Mouse (Mus musculus): ENCODE results near the gene Abhd8. TPM values are rescaled to one million over a fixed set of nuclear protein-coding genes. Genes with fewer than 3 reads are reported as not detected.

Gene Abhd8
- polyA plus RNA-seq, 1 experiment from 2014 or later: 21.4 TPM

DNA sequence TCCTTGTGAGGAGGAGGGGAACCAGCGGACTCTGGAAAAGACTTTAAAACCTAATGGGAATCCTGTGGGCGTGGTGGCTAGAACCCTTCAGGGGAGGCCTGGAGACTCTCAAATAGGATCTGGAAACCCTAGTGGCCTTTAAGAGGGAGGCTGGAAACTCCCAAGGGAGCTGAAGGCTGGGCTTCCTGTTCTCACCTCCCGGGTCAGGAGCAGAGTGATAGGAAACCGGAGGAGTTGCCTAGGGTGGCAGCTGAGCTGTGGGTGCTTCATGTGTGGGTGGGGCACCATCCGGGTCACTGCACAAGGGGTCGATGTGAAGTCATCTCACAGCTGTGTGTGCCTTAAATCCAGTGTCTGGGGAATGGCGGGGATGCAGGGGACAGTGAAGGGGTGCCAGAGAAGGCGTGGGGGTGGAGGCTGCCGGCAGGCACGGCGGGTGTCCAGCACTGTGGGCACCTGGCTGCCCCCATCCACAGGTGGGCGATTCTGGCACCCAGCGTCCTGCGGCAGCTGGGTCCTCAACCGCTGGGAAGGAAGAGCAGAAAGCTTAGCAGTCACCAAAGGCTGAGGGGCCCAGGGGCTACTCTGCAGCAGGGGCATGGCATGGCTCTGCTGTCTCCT is 34.5 kb upstream of the Abhd8 start:
- H3K27ac ChIP-seq (ENCODE audit: low read depth, low read length): peak overlapping the region; percentile 63
- ATAC-seq (replicated peaks; ENCODE audit: low FRiP score) (no peak), DNase-seq (ENCODE audit: low spot score) (no peak)
- no peak overlapping the region for H3K4me3 ChIP-seq (ENCODE audit: low read depth, low read length)
- H3K4me1 ChIP-seq (replicated peaks; ENCODE audit: control insufficient read depth, insufficient read depth, low read length): peaks cover 21% of the 10 kb centered on the region
- 40% methylated on average over 15 of the region's 15 CpGs for WGBS
- H3K36me3 ChIP-seq (ENCODE audit: control insufficient read depth, insufficient read depth, low read length): peaks cover 7% of the 10 kb centered on the region; the same call in 1 of the 2 replicates
- H3K9me3 ChIP-seq (ENCODE audit: control insufficient read depth, low read length): no peaks in the 10 kb centered on the region
- H3K9ac ChIP-seq (ENCODE audit: low read depth, low read length): no peak overlapping the region
- H3K4me2 ChIP-seq: no peak overlapping the region
- no peaks in the 10 kb centered on the region for H3K27me3 ChIP-seq (replicated peaks; ENCODE audit: control insufficient read depth, insufficient read depth, low read length)

DNA sequence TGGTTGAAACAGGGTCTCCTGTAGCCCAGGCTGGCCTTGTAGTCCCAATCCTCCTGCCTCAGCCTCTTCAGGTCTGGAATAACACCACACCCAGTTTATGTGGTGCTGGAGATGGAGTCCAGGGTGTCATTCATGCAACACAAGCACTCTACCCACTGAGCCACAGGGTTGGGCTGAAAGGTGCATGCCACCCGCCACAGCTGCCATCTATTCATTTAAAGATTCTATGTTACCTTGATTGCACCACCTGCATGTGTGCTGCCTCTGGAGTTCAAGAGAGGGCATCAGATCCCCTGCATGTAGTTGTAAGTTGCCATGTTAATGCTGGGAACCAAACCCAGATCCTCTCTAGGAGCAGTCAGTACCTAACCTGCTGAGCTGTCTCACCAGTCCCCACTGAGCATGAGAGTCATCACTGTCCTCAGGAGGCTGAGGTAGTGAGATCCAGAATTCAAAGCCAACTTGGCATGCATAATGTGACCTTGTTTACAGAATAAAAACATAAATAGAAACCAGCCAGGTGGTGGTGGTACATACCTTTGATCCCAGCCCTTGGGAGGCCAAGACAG is 33.7 kb upstream of the Abhd8 start:
- H3K27me3 ChIP-seq (replicated peaks; ENCODE audit: control insufficient read depth, insufficient read depth, low read length): no peaks in the 10 kb centered on the region
- H3K4me1 ChIP-seq (replicated peaks; ENCODE audit: control insufficient read depth, insufficient read depth, low read length): peaks cover 21% of the 10 kb centered on the region
- H3K27ac ChIP-seq (ENCODE audit: low read depth, low read length): 0 out of 2 replicates have a peak overlapping the region, but pooled peaks have one; percentile 36

DNA sequence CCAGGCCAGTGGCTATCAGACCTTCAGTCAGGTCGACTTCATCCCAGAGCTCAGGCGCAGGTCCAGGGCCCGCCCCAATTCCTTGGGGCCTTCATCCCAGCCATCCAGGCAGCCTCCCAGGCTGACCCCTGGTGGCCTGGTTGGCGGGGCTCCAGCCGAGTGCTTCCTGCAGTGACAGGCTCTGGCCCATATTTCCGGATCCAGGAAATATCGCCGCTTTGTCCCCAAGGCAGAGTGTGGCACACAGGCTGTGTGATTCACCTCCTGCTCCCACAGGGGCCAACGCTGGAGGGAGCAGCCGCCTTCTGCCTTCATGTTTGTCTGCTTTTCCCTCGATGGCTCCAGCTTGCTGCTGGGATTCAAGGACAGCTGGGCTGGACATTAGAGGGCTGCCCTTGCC is 33.0 kb upstream of the Abhd8 start:
- Histone ChIP-seq H3K4me2 (no peak overlapping the region), H3K4me1 (replicated peaks; ENCODE audit: control insufficient read depth, insufficient read depth, low read length) (peaks cover 21% of the 10 kb centered on the region), H3K27ac (ENCODE audit: low read depth, low read length) (no peak overlapping the region; the same call in 1 of the 2 replicates), H3K4me3 (ENCODE audit: low read depth, low read length) (no peak overlapping the region), H3K9ac (ENCODE audit: low read depth, low read length) (no peak overlapping the region), H3K9me3 (ENCODE audit: control insufficient read depth, low read length) (no peaks in the 10 kb centered on the region), H3K27me3 (replicated peaks; ENCODE audit: control insufficient read depth, insufficient read depth, low read length) (no peaks in the 10 kb centered on the region), H3K36me3 (ENCODE audit: control insufficient read depth, insufficient read depth, low read length) (peaks cover 15% of the 10 kb centered on the region)
- DNase-seq (ENCODE audit: low spot score) (no peak), ATAC-seq (replicated peaks; ENCODE audit: low FRiP score) (peak; percentile 23; the same call in 1 of the 2 replicates)
- WGBS: 40% methylated on average over 11 of the region's 11 CpGs

More for the DNA sequence above, 33.7 kb upstream of the Abhd8 start:
- 88% methylated on average over 1 of the region's 1 CpGs for WGBS
- ATAC-seq (replicated peaks; ENCODE audit: low FRiP score) (no peak), DNase-seq (ENCODE audit: low spot score) (no peak)
- no peaks in the 10 kb centered on the region for H3K9me3 ChIP-seq (ENCODE audit: control insufficient read depth, low read length)
- no peak overlapping the region for H3K9ac ChIP-seq (ENCODE audit: low read depth, low read length)
- peaks cover 11% of the 10 kb centered on the region for H3K36me3 ChIP-seq (ENCODE audit: control insufficient read depth, insufficient read depth, low read length)
- no peak overlapping the region for H3K4me3 ChIP-seq (ENCODE audit: low read depth, low read length)
- H3K4me2 ChIP-seq: no peak overlapping the region

DNA sequence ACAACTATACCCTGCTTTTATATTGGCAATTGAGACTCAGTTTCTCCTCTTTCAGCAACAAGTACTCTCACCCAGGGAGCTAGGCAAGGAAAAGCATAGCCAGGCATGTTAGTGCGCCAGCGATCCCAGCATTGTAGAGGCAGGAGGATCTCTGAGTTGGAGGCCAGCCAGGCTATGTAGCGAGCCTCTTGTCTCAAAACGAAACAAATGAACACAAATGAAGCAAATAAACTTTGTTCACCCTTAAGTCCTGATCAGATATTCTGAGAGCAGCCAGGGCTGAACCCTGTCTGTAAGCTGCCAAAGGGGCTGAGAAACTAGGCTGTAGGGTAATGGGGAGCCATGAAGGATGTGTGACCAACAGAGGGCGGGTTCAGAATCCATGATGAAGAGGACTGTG is 32.4 kb upstream of the Abhd8 start:
- H3K27me3 ChIP-seq (replicated peaks; ENCODE audit: control insufficient read depth, insufficient read depth, low read length): no peaks in the 10 kb centered on the region
- H3K4me1 ChIP-seq (replicated peaks; ENCODE audit: control insufficient read depth, insufficient read depth, low read length): peaks cover 21% of the 10 kb centered on the region
- no peak overlapping the region for H3K27ac ChIP-seq (ENCODE audit: low read depth, low read length)
- H3K36me3 ChIP-seq (ENCODE audit: control insufficient read depth, insufficient read depth, low read length): peaks cover 18% of the 10 kb centered on the region
- H3K9me3 ChIP-seq (ENCODE audit: control insufficient read depth, low read length): no peaks in the 10 kb centered on the region
- WGBS: 90% methylated on average over 5 of the region's 5 CpGs
- H3K4me2 ChIP-seq: no peak overlapping the region
- DNase-seq (ENCODE audit: low spot score): no peak
- H3K9ac ChIP-seq (ENCODE audit: low read depth, low read length): no peak overlapping the region
- H3K4me3 ChIP-seq (ENCODE audit: low read depth, low read length): no peak overlapping the region
- no peak for ATAC-seq (replicated peaks; ENCODE audit: low FRiP score)

DNA sequence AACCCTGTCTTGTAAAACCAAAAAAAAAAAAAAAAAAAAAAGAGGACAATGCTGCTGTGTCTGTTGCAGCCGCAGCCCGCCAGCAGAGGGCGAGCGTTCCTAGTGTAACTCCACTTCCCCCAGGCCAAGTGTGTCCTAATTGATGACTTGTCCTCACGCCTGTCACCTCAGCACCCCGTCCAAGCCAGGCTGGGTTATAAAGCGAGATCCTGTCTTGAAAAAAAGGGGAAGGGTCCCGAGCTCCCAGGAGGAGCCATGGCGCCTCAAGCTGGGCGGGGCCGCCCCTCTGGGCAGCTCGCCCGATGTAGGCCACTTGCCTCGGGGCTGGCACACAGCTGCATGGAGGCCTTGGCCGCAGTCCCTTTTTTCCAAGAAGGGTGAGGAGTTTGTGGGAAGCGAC is 31.6 kb upstream of the Abhd8 start:
- no peak overlapping the region for H3K4me3 ChIP-seq (ENCODE audit: low read depth, low read length)
- H3K27me3 ChIP-seq (replicated peaks; ENCODE audit: control insufficient read depth, insufficient read depth, low read length): no peaks in the 10 kb centered on the region
- H3K4me2 ChIP-seq: no peak overlapping the region
- no peak overlapping the region for H3K9ac ChIP-seq (ENCODE audit: low read depth, low read length)
- no peaks in the 10 kb centered on the region for H3K9me3 ChIP-seq (ENCODE audit: control insufficient read depth, low read length)
- peak; percentile 76 for DNase-seq (ENCODE audit: low spot score)
- peak; percentile 57 for ATAC-seq (replicated peaks; ENCODE audit: low FRiP score)
- 33% methylated on average over 16 of the region's 16 CpGs for WGBS
- no peak overlapping the region for H3K27ac ChIP-seq (ENCODE audit: low read depth, low read length)
- H3K36me3 ChIP-seq (ENCODE audit: control insufficient read depth, insufficient read depth, low read length): peaks cover 26% of the 10 kb centered on the region
- H3K4me1 ChIP-seq (replicated peaks; ENCODE audit: control insufficient read depth, insufficient read depth, low read length): peaks cover 22% of the 10 kb centered on the region

DNA sequence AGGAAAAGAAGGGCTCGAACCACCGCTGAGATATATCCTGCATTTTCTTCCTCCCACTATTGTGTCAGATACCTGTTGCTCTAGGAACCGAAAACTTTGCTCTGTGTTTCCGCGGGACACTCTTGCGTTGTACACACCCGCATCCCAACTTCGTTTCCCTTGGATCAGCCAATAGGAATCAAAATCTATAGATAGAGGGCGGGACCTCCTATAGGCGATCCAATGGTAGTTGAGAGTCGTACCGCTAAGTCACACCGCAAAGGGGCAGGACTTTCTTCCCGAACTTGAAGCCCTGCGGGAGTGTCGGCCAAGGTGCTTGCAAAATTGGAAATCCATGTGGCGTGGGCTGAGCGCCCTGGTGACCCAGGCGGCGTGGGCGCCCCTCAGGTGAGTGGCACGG is 25.0 kb upstream of the Abhd8 start:
- H3K27ac ChIP-seq (ENCODE audit: low read depth, low read length): peak overlapping the region; percentile 69

DNA sequence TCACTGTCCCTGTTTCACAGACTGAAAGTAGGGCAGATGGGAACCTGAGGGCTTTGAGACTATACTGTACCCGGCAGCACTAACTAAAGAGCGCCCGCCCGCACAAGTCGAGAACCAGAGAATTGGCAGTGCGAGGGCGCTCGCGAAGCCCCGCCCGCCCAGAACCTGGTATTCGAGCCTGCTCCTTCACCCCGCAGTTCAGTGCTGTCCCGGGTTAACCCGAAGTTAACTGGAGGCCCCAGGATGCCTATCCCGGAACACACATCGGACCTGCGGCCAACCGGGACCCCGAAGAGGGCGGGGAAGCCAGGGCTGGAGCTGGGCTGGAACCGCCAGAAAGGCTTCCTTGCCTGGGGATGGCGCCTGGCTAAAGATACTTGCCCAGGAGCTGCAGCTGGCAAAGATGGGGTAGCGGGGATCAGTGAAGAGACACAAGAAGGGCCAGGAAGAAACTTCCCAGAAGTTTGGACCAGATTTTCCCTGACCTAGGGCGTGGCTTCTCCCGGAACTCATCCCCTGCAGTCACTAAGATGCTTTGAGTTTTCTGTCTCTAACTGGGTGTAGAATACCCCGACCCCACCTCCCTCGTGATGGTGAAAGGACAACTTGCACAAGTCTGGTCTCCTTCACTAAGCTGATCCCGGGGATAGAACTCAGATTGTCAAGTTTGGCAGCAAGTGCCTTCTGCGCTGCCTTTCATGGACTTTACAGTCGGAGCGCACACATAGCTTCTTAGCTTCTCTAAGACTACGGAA is 24.4 kb upstream of the Abhd8 start, which contains the start of gene Gtpbp3:
TSS of gene Gtpbp3 (plus strand) at position 413 of the 755 bp plus-strand sequence.
- peak within 1 kb of the TSS; percentile 86 for H3K4me3 ChIP-seq (ENCODE audit: low read depth, low read length)
- no peaks in the 10 kb centered on the region for H3K27me3 ChIP-seq (replicated peaks; ENCODE audit: control insufficient read depth, insufficient read depth, low read length)
- H3K4me2 ChIP-seq: peak within 1 kb of the TSS; percentile 90
- H3K9ac ChIP-seq (ENCODE audit: low read depth, low read length): peak within 1 kb of the TSS; percentile 66
- peak within 1 kb of the TSS; percentile 69 for H3K27ac ChIP-seq (ENCODE audit: low read depth, low read length)
- ATAC-seq (replicated peaks; ENCODE audit: low FRiP score) (peak; percentile 27), DNase-seq (ENCODE audit: low spot score) (peak; percentile 81)
- no peaks in the 10 kb centered on the region for H3K9me3 ChIP-seq (ENCODE audit: control insufficient read depth, low read length)
- peaks cover 19% of the 10 kb centered on the region for H3K36me3 ChIP-seq (ENCODE audit: control insufficient read depth, insufficient read depth, low read length)
- peaks cover 11% of the 10 kb centered on the region for H3K4me1 ChIP-seq (replicated peaks; ENCODE audit: control insufficient read depth, insufficient read depth, low read length)
- under 1% methylated on average over 33 of the region's 33 CpGs for WGBS

More for the DNA sequence above, 25.0 kb upstream of the Abhd8 start:
- Histone ChIP-seq H3K36me3 (ENCODE audit: control insufficient read depth, insufficient read depth, low read length) (peaks cover 19% of the 10 kb centered on the region), H3K27me3 (replicated peaks; ENCODE audit: control insufficient read depth, insufficient read depth, low read length) (no peaks in the 10 kb centered on the region), H3K4me2 (peak overlapping the region; percentile 90), H3K4me1 (replicated peaks; ENCODE audit: control insufficient read depth, insufficient read depth, low read length) (peaks cover 11% of the 10 kb centered on the region), H3K4me3 (ENCODE audit: low read depth, low read length) (peak overlapping the region; percentile 86), H3K9ac (ENCODE audit: low read depth, low read length) (peak overlapping the region; percentile 66), H3K9me3 (ENCODE audit: control insufficient read depth, low read length) (no peaks in the 10 kb centered on the region)
- under 1% methylated on average over 22 of the region's 22 CpGs for WGBS
- DNase-seq (ENCODE audit: low spot score) (peak; percentile 85), ATAC-seq (replicated peaks; ENCODE audit: low FRiP score) (peak; percentile 78)

DNA sequence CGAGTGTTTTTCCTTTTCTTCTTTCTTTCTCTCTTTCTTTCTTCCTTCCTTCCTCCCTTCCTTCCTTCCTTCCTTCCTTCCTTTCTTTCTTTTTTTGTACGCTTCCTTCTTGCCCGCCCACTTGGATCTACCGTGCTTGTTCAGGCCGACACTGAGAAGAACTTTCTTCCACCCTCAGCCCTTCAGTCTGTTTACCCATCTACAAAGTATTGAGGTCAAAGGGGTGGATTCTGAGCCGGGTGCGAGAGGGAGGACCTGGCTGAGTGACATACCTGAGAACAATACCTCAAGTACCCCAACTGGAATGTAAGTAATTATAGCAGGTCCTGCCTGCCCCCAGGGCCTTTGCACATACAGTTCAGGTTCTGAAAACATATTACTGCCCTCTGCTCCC is 22.7 kb upstream of the Abhd8 start:
- H3K27ac ChIP-seq (ENCODE audit: low read depth, low read length): no peak overlapping the region
- no peaks in the 10 kb centered on the region for H3K9me3 ChIP-seq (ENCODE audit: control insufficient read depth, low read length)
- peaks cover 10% of the 10 kb centered on the region; the same call in 1 of the 2 replicates for H3K36me3 ChIP-seq (ENCODE audit: control insufficient read depth, insufficient read depth, low read length)
- no peak overlapping the region; the same call in 1 of the 2 replicates for H3K4me3 ChIP-seq (ENCODE audit: low read depth, low read length)
- H3K27me3 ChIP-seq (replicated peaks; ENCODE audit: control insufficient read depth, insufficient read depth, low read length): peaks cover 10% of the 10 kb centered on the region
- ATAC-seq (replicated peaks; ENCODE audit: low FRiP score): no peak
- peaks cover 11% of the 10 kb centered on the region for H3K4me1 ChIP-seq (replicated peaks; ENCODE audit: control insufficient read depth, insufficient read depth, low read length)
- no peak for DNase-seq (ENCODE audit: low spot score)
- WGBS: 26% methylated on average over 7 of the region's 7 CpGs
- peak overlapping the region; percentile 88 for H3K4me2 ChIP-seq
- H3K9ac ChIP-seq (ENCODE audit: low read depth, low read length): no peak overlapping the region
